Mouse (Mus musculus): ENCODE measurements around the gene Jmjd8. TPM values are rescaled to one million over a fixed set of nuclear protein-coding genes. Genes with fewer than 3 reads are reported as not detected.

Jmjd8 gene
- polyA plus RNA-seq, 2 experiments from 2014 or later, result 16.2 to 25.7 TPM

Other genes with a start within 250 kb of the Jmjd8 start
- gene Lmf1, start 249.8 kb upstream of the Jmjd8 start, polyA plus RNA-seq (2017; shearing (Covaris generic)), result 10 to 100 TPM; 21.6 to 22.0 TPM
- gene Gng13, start 111.7 kb upstream of the Jmjd8 start, polyA plus RNA-seq (2017; shearing (Covaris generic)), result not detected
- gene Chtf18, start 101.4 kb upstream of the Jmjd8 start, polyA plus RNA-seq (2017; shearing (Covaris generic)), result 1 to 10 TPM; 5.2 to 5.4 TPM
- 10 to 100 TPM; 15.3 to 15.4 TPM for gene Rpusd1, start 101.2 kb upstream of the Jmjd8 start, polyA plus RNA-seq (2017; shearing (Covaris generic))
- gene Mslnl, start 92.8 kb upstream of the Jmjd8 start, polyA plus RNA-seq (2017; shearing (Covaris generic)), result not detected
- under 1 TPM in 1 of 2 experiments, not detected in 1; 0.26 TPM for gene Msln, start 74.5 kb upstream of the Jmjd8 start, polyA plus RNA-seq (2017; shearing (Covaris generic))
- 10 to 100 TPM; 18.7 to 25.8 TPM for gene Narfl, start 55.1 kb upstream of the Jmjd8 start, polyA plus RNA-seq (2017; shearing (Covaris generic))
- 10 to 100 TPM; 46.8 to 50.3 TPM for gene Haghl, start 43.2 kb upstream of the Jmjd8 start, polyA plus RNA-seq (2017; shearing (Covaris generic))
- under 1 TPM; 0.59 to 0.72 TPM for gene Ccdc78, start 42.3 kb upstream of the Jmjd8 start, polyA plus RNA-seq (2017; shearing (Covaris generic))
- 100 to 1,000 TPM; 177 to 212 TPM for gene Fam173a, start 36.0 kb upstream of the Jmjd8 start, polyA plus RNA-seq (2017; shearing (Covaris generic))
- 1 to 10 TPM in 1 of 2 experiments, not detected in 1; 1.1 TPM for gene AC134908.4, start 33.2 kb upstream of the Jmjd8 start, polyA plus RNA-seq (2017; shearing (Covaris generic))
- 10 to 100 TPM; 37.5 to 46.1 TPM for gene Metrn, start 31.7 kb upstream of the Jmjd8 start, polyA plus RNA-seq (2017; shearing (Covaris generic))
- not detected for gene Fbxl16, start 19.8 kb upstream of the Jmjd8 start, polyA plus RNA-seq (2017; shearing (Covaris generic))
- 10 to 100 TPM; 22.8 to 29.5 TPM for gene Wdr24, start 5.2 kb upstream of the Jmjd8 start, polyA plus RNA-seq (2017; shearing (Covaris generic))
- 100 to 1,000 TPM; 130 TPM for gene Stub1, start 4.5 kb downstream of the Jmjd8 start, polyA plus RNA-seq (2017; shearing (Covaris generic))
- 1 to 10 TPM; 1.5 to 3.3 TPM for gene Rhbdl1, start 8.4 kb downstream of the Jmjd8 start, polyA plus RNA-seq (2017; shearing (Covaris generic))
- gene Gm20683, start 12.9 kb downstream of the Jmjd8 start, polyA plus RNA-seq (2017; shearing (Covaris generic)), result 1 to 10 TPM; 2.5 to 3.2 TPM
- gene Rhot2, start 16.0 kb downstream of the Jmjd8 start, polyA plus RNA-seq (2017; shearing (Covaris generic)), result 10 to 100 TPM; 32.6 to 40.3 TPM
- gene Wdr90, start 32.6 kb downstream of the Jmjd8 start, polyA plus RNA-seq (2017; shearing (Covaris generic)), result 10 to 100 TPM in 1 of 2 experiments, 1 to 10 TPM in 1; 5.7 to 11.5 TPM
- gene Mcrip2, start 39.9 kb downstream of the Jmjd8 start, polyA plus RNA-seq (2017; shearing (Covaris generic)), result 1 to 10 TPM; 4.5 to 5.5 TPM
- 100 to 1,000 TPM in 1 of 2 experiments, 10 to 100 TPM in 1; 82.0 to 102 TPM for gene Mettl26, start 46.2 kb downstream of the Jmjd8 start, polyA plus RNA-seq (2017; shearing (Covaris generic))
- 1 to 10 TPM; 1.5 to 1.9 TPM for gene Wfikkn1, start 52.0 kb downstream of the Jmjd8 start, polyA plus RNA-seq (2017; shearing (Covaris generic))
- 10 to 100 TPM; 15.4 to 25.0 TPM for gene Rab40c, start 90.9 kb downstream of the Jmjd8 start, polyA plus RNA-seq (2017; shearing (Covaris generic))
- gene Pigq, start 116.1 kb downstream of the Jmjd8 start, polyA plus RNA-seq (2017; shearing (Covaris generic)), result 10 to 100 TPM; 25.0 to 52.5 TPM
- gene Nhlrc4, start 116.1 kb downstream of the Jmjd8 start, polyA plus RNA-seq (2017; shearing (Covaris generic)), result not detected
- gene A930017K11Rik, start 123.7 kb downstream of the Jmjd8 start, polyA plus RNA-seq (2017; shearing (Covaris generic)), result under 1 TPM in 1 of 2 experiments, not detected in 1; 0.17 TPM
- gene Capn15, start 156.9 kb downstream of the Jmjd8 start, polyA plus RNA-seq (2017; shearing (Covaris generic)), result 10 to 100 TPM; 21.3 to 28.1 TPM
- 10 to 100 TPM; 10.7 to 12.3 TPM for gene Rab11fip3, start 240.7 kb downstream of the Jmjd8 start, polyA plus RNA-seq (2017; shearing (Covaris generic))

Measured in activated CD4-positive, CD25-positive, alpha-beta regulatory T cell (primary cell).